Mouse (Mus musculus) layer of hippocampus, postnatal 36 days (tissue): ENCODE data around the gene Zfp503. TPM values are rescaled to one million over a fixed set of nuclear protein-coding genes. Genes with fewer than 3 reads are reported as not detected.
A peak's percentile ranks its signal among the peaks of the same experiment; 100 is the strongest.

Experiments
- DNase-seq, 2 experiments: peaks; one replicate each; pipeline ENCODE4 v3.0.0; 2022
- microRNA-seq, 2 experiments: library from miRNA; unstranded; fragments of <30 nt; microRNA quantifications; one replicate each; pipeline ENCODE4 v1.2.0; 2021
- total RNA-seq, 2 experiments: library from RNA; stranded (reverse); gene quantifications; 2 replicates each; pipeline ENCODE4 v1.2.3; 2021

The Zfp503 gene
- total RNA-seq, 2 experiments from 2014 or later = 2.8 to 3.0 TPM

GRCm38 (mm10) chr14:21968978-21969377 lies 20.4 kb downstream of the Zfp503 start:
- DNase-seq = peak in 1 of 2 experiments; percentile 38

GRCm38 (mm10) chr14:21967375-21968010 lies 21.9 kb downstream of the Zfp503 start:
- DNase-seq = no peak

- no peak for DNase-seq
Observed at GRCm38 (mm10) chr14:21966276-21966675, 23.1 kb downstream of the Zfp503 start.

- DNase-seq = peak; percentile 24 to 45
Observed at GRCm38 (mm10) chr14:21962381-21963050, 26.9 kb downstream of the Zfp503 start.

- no peak for DNase-seq
Observed at GRCm38 (mm10) chr14:21959243-21959642, 30.2 kb downstream of the Zfp503 start.

GRCm38 (mm10) chr14:21958643-21959042 lies 30.8 kb downstream of the Zfp503 start:
- DNase-seq = no peak

- no peak for DNase-seq
Observed at GRCm38 (mm10) chr14:21952541-21952940, 36.9 kb downstream of the Zfp503 start.

- DNase-seq = no peak
Observed at GRCm38 (mm10) chr14:21951896-21952523, 37.4 kb downstream of the Zfp503 start.

GRCm38 (mm10) chr14:21944946-21945345 lies 44.5 kb downstream of the Zfp503 start:
- no peak for DNase-seq

- no peak for DNase-seq
Observed at GRCm38 (mm10) chr14:21941581-21941980, 47.8 kb downstream of the Zfp503 start.

- DNase-seq = no peak
Observed at GRCm38 (mm10) chr14:21937116-21937515, 52.3 kb downstream of the Zfp503 start.

GRCm38 (mm10) chr14:21936102-21936630 lies 53.2 kb downstream of the Zfp503 start:
- DNase-seq = no peak

Small RNAs within 50 kb of the gene (microRNA-seq; reads per million reads assigned to microRNA genes)
- 0 reads per million in 2 experiments for gene Gm27532

Other genes with a start within 250 kb of the Zfp503 start
- gene Samd8, start 239.1 kb downstream of the Zfp503 start, total RNA-seq = 10 to 100 TPM; 84.9 to 87.7 TPM
- under 1 TPM; 0.51 to 0.85 TPM for gene Dusp13, start 238.4 kb downstream of the Zfp503 start, total RNA-seq
- gene Vdac2, start 164.4 kb downstream of the Zfp503 start, total RNA-seq = 100 to 1,000 TPM; 226 to 241 TPM
- 10 to 100 TPM; 25.5 to 29.8 TPM for gene Comtd1, start 140.6 kb downstream of the Zfp503 start, total RNA-seq
- 1 to 10 TPM in 1 of 2 experiments, under 1 TPM in 1; 0.87 to 1.0 TPM for gene Lrmda, start 30.1 kb upstream of the Zfp503 start, total RNA-seq